Mouse (Mus musculus): ENCODE measurements around the gene Tnfrsf19. TPM values are rescaled to one million over a fixed set of nuclear protein-coding genes. Genes with fewer than 3 reads are reported as not detected.

The Tnfrsf19 gene
- 29.8 and 32.8 TPM in 2 replicates for polyA plus RNA-seq (2016; fragmentation: Nextera tagmentation; extraction: Ambion mirVana)

DNA sequence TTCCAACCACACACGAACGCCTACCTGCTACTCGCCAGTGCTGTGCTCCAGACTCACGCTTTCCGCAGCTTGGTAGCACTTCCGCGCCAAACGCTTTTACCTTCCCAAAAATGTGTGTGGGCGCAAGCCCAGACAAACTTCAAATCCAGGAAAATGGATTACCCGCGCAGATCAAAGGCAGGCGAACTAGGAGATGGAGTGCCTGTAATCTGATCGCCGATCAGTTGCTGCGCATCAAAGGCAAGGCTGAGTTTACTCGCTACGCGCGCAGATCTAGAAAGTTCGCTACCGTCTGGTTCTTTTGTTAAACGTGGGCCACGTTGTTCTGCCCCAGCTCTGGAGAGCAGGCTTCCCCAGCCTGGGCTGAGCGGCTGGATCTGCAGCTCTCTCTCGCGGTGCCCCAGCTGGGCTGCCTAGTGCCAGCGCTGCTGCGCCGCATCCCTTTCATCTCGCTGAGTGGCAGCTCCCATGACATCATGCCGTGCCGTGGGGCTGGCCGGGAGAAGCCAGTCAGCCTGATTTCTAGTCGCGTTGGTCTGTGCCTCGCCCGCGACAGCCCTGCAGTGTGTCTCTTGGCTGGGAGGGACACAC, at the start of gene Tnfrsf19:
Gene Tnfrsf19, minus strand, starts transcription at position 400 of the 591 bp plus-strand sequence.
- peak; percentile 95 for DNase-seq (ENCODE audit: low spot score)
- no peaks in the 10 kb centered on the region for H3K9me3 ChIP-seq
- peaks cover 4% of the 10 kb centered on the region; the same call in 1 of the 2 replicates for H3K27me3 ChIP-seq (ENCODE audit: insufficient read depth, poor library complexity, severe bottlenecking)
- under 1% methylated on average over 38 of the region's 38 CpGs for WGBS
- H3K4me3 ChIP-seq, result peak within 1 kb of the TSS; percentile 68
- peak within 1 kb of the TSS; percentile 93 for H3K27ac ChIP-seq
- peaks cover 24% of the 10 kb centered on the region for H3K4me1 ChIP-seq
- H3K36me3 ChIP-seq, result no peaks in the 10 kb centered on the region

DNA sequence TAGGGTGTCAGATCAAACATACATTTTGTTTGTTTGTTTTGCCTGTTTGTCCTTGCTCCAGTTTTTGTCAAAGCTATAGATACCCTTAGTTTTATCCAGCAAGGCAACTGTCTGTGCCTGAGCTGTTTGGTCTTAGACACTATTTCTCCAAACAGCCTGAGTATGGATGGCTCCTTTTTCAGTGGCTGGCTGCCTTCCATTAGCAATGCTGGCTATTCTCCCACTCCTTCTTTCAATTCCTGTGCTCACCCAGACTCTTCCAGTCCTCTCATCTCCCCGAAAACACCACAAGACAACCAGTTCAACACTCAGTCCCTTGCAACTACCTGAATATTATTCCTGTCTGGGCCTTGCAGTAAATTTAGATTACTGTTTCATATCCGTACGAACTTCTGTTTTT, 45.8 kb upstream of the Tnfrsf19 start:
- H3K27ac ChIP-seq, result no peak overlapping the region
- 0 out of 2 replicates have a peak, but pooled peaks cover 3% of the 10 kb centered on the region for H3K36me3 ChIP-seq
- no peak overlapping the region for H3K4me3 ChIP-seq
- H3K9me3 ChIP-seq, result no peaks in the 10 kb centered on the region
- WGBS, result 84% methylated on average over 3 of the region's 3 CpGs
- no peaks in the 10 kb centered on the region for H3K27me3 ChIP-seq (ENCODE audit: insufficient read depth, poor library complexity, severe bottlenecking)
- DNase-seq (ENCODE audit: low spot score), result no peak
- H3K4me1 ChIP-seq, result no peaks in the 10 kb centered on the region

DNA sequence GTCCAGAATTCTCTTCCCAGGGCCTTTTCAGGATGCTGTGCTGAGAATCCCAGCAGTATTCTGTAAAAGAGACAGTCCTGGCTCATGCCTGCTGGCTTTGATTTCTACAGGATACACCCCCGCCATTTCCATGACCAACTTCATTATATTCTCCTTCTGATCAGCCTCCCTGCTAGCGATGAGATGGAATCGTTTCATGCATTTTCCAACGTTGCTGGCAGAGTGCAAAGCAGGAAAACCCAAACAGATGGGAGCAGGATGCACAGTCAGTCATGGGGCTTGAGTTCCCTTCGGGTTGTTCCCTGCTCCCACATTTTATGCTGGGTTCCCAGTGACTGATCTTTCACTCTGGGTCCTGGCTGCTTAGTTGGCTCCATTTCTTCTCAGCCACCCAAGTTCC, 44.7 kb upstream of the Tnfrsf19 start:
- no peak overlapping the region for H3K4me3 ChIP-seq
- H3K36me3 ChIP-seq, result no peaks in the 10 kb centered on the region
- no peak overlapping the region for H3K27ac ChIP-seq
- H3K4me1 ChIP-seq, result no peaks in the 10 kb centered on the region
- DNase-seq (ENCODE audit: low spot score), result no peak
- H3K27me3 ChIP-seq (ENCODE audit: insufficient read depth, poor library complexity, severe bottlenecking), result no peaks in the 10 kb centered on the region
- WGBS, result 73% methylated on average over 5 of the region's 5 CpGs
- no peaks in the 10 kb centered on the region for H3K9me3 ChIP-seq

DNA sequence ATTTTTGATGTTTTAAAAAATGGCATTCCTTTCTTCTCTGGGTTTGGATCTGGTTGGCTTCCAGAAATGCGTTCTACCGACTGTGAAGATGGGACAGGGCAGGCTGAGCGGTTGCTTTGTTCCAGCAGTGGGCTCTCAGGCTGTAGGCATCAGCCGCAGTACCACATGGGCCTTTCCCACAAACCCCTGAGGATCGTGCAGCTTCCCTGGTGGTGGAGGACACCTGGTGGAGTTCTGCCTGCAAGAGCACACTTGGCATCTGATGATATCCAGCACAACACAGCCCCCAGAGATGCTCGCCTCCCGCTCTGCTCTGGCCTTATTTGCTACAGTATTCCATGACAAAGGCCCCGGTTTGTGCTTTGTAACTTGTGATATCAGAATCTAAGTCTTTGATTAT, 41.9 kb upstream of the Tnfrsf19 start:
- Histone ChIP-seq H3K27ac (no peak overlapping the region), H3K36me3 (no peaks in the 10 kb centered on the region), H3K4me3 (no peak overlapping the region), H3K27me3 (ENCODE audit: insufficient read depth, poor library complexity, severe bottlenecking) (no peaks in the 10 kb centered on the region), H3K4me1 (no peaks in the 10 kb centered on the region), H3K9me3 (no peaks in the 10 kb centered on the region)
- DNase-seq (ENCODE audit: low spot score), result no peak
- 64% methylated on average over 8 of the region's 8 CpGs for WGBS

DNA sequence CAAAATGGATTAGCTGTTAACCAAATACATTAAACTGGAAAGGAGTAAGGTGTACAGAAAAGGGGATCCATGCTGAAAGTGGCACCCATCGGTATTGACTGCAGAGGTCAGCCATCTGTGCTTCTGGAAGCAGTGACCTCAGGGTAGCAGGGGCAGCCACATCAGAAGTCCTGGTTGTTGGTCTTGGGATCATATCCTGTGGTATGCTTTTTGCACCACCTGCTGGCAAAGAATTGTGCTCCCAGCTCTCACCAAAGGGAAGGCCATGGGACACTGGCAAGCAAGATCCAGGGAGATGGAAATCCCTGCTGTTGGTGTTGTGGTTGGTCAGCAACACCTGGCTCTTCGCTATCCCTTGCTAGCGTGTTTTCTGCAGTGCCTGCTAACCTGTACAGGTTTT, 39.0 kb upstream of the Tnfrsf19 start:
- WGBS, result 56% methylated on average over 3 of the region's 3 CpGs
- Histone ChIP-seq H3K4me1 (peaks cover 6% of the 10 kb centered on the region; the same call in 1 of the 2 replicates), H3K36me3 (no peaks in the 10 kb centered on the region), H3K9me3 (no peaks in the 10 kb centered on the region), H3K27ac (no peak overlapping the region), H3K4me3 (no peak overlapping the region), H3K27me3 (ENCODE audit: insufficient read depth, poor library complexity, severe bottlenecking) (no peaks in the 10 kb centered on the region)
- no peak for DNase-seq (ENCODE audit: low spot score)

DNA sequence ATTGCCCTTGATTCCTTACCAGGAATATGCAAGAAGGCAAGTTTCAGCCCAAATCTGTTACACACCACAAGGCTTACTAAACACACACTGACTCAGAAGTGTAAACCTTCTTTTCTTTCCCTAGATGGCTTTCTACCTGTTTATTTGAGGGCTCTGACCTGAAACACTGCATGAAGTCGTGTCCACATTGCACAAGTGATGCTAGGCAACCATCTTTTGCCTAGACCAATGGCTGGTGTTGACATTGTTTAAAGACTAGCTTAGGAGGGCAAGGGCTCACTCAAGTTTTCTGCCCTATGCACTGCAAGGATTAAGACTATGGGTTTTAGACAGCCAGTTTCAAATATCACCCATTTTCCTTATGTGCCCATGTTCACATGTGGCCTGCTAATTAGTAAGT, 23.3 kb upstream of the Tnfrsf19 start:
- H3K4me1 ChIP-seq, result peaks cover 4% of the 10 kb centered on the region; the same call in 1 of the 2 replicates
- H3K9me3 ChIP-seq, result no peaks in the 10 kb centered on the region
- no peaks in the 10 kb centered on the region for H3K36me3 ChIP-seq
- peaks cover 7% of the 10 kb centered on the region; the same call in 1 of the 2 replicates for H3K27me3 ChIP-seq (ENCODE audit: insufficient read depth, poor library complexity, severe bottlenecking)
- no peak overlapping the region for H3K4me3 ChIP-seq
- WGBS, result 83% methylated on average over 1 of the region's 1 CpGs
- H3K27ac ChIP-seq, result no peak overlapping the region
- DNase-seq (ENCODE audit: low spot score), result no peak

DNA sequence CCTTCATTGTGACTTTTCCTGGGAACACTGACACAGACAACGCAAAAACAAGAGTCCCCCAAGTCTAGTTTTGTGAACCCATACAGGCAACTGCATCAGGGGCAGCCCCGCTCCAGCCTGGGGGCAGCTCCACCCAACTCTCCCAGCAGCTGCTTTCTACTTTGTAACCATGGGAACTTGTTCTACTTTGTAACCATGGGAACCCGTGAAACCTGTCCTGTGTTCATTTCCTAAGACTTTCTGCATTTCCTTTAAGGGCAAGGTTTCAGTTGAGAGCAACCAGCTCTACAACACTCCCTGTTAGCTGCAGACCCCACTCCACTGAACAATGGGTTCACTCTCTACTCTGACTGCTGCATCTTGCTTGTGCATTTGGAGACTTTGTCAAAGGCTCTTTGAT, 15.4 kb upstream of the Tnfrsf19 start:
- Histone ChIP-seq H3K27me3 (ENCODE audit: insufficient read depth, poor library complexity, severe bottlenecking) (peaks cover 8% of the 10 kb centered on the region; the same call in 1 of the 2 replicates), H3K4me3 (no peak overlapping the region), H3K4me1 (peaks cover 38% of the 10 kb centered on the region), H3K9me3 (no peaks in the 10 kb centered on the region), H3K36me3 (no peaks in the 10 kb centered on the region), H3K27ac (no peak overlapping the region)
- DNase-seq (ENCODE audit: low spot score), result no peak
- WGBS, result 48% methylated on average over 3 of the region's 3 CpGs

DNA sequence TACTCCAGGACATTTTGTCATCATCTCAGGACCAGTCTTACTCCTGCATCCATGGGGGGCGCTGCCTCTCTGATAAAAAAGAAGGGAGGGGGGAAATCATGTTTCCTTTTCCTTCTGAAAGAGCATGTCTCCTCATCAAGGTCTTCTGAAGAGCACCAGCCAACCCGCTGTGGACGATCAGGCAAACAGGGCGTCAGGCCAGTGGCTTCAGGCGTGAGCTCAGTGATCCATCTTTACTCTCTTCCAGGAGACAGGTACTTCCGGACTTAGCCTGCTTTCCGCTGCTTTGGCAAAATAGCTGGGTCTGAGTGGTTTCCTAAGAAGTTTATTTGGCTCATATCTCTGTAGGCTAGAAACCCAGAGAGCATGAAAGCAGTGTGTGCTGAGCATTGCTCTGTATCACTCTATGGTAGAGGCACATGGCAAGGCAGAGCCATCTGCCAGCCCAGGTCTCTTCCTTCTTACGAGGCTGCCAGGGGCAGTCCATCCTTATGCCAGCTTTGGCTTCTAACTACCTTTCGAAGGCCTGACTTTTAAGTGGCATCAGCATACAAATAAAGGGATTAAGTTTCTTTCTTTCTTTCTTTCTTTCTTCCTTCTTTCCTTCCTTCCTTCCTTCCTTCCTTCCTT, 13.1 kb upstream of the Tnfrsf19 start:
- H3K27ac ChIP-seq, result no peak overlapping the region
- H3K4me3 ChIP-seq, result no peak overlapping the region
- peaks cover 12% of the 10 kb centered on the region; the same call in 1 of the 2 replicates for H3K27me3 ChIP-seq (ENCODE audit: insufficient read depth, poor library complexity, severe bottlenecking)
- WGBS, result 82% methylated on average over 9 of the region's 9 CpGs
- H3K4me1 ChIP-seq, result peaks cover 59% of the 10 kb centered on the region
- no peaks in the 10 kb centered on the region for H3K36me3 ChIP-seq
- no peak for DNase-seq (ENCODE audit: low spot score)
- H3K9me3 ChIP-seq, result no peaks in the 10 kb centered on the region

DNA sequence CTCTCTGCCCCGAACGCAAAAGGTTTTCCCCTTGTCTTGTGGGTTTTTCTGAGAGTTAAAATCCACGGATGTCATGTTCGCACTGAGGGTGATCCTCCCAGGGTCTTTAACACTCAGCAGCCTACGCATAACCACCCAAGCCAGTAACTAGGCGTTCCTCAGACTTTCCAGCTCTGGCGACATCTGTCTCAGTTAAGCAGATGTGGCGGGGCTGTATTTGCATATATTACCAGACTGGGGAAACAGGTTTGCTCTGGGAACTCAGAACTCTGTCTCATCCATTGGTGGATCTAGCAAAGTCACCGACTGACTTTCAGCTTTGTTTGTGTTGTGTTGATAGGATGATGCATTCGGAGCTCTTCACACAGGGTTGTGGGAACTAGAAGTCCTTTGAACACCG, 10.7 kb upstream of the Tnfrsf19 start:
- WGBS, result 1% methylated on average over 11 of the region's 11 CpGs
- Histone ChIP-seq H3K4me1 (peaks cover 54% of the 10 kb centered on the region), H3K27ac (peak overlapping the region; percentile 72), H3K4me3 (peak overlapping the region; percentile 56), H3K9me3 (no peaks in the 10 kb centered on the region), H3K27me3 (ENCODE audit: insufficient read depth, poor library complexity, severe bottlenecking) (peaks cover 12% of the 10 kb centered on the region; the same call in 1 of the 2 replicates), H3K36me3 (no peaks in the 10 kb centered on the region)
- DNase-seq (ENCODE audit: low spot score), result no peak

DNA sequence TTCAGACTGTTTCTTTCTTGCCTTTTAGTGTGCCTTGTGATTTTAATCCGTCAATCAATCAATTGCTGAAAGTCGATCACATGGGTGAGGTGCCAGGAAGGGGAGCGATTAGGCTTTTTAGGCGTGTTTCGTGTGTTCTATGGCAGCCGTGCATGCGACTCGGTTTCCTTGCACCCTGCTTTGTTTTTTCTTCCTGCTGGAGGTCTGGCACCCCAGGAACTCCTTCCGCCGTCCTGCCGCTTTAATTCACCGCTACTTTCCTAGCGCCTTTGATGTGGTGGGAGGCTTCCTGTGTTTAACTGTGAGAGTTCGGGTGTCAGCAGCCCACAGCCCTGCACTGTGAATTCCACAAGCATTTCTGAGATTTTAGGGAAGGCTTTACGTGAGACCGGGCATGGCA, 10.2 kb upstream of the Tnfrsf19 start:
- under 1% methylated on average over 16 of the region's 16 CpGs for WGBS
- DNase-seq (ENCODE audit: low spot score), result peak; percentile 77
- H3K4me3 ChIP-seq, result peak overlapping the region; percentile 56
- no peaks in the 10 kb centered on the region for H3K9me3 ChIP-seq
- H3K27ac ChIP-seq, result peak overlapping the region; percentile 72
- H3K4me1 ChIP-seq, result peaks cover 52% of the 10 kb centered on the region
- H3K36me3 ChIP-seq, result no peaks in the 10 kb centered on the region
- peaks cover 12% of the 10 kb centered on the region; the same call in 1 of the 2 replicates for H3K27me3 ChIP-seq (ENCODE audit: insufficient read depth, poor library complexity, severe bottlenecking)

DNA sequence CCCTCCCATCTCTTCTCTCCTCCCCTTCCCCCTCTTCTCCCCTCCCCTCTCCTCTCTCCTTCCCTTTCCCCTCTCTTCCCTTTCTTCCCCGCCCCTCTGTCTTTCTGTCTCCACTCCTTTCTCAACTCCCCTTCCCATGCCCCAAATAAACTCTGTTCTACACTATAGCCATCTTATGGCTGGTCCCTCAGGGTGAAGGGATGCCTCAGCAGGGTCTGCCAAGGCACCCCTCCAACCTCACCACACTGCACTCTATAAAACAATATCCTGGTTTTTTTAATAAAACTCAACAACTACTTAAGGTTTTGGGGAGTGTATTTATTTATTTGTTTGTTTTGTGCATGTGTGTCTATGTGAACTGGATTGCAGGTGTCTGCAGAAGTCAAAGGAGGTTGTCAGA, 9.6 kb upstream of the Tnfrsf19 start:
- DNase-seq (ENCODE audit: low spot score), result no peak
- Histone ChIP-seq H3K4me1 (peaks cover 51% of the 10 kb centered on the region), H3K9me3 (no peaks in the 10 kb centered on the region), H3K27ac (peak overlapping the region; percentile 72; the same call in 1 of the 2 replicates), H3K36me3 (no peaks in the 10 kb centered on the region), H3K27me3 (ENCODE audit: insufficient read depth, poor library complexity, severe bottlenecking) (peaks cover 12% of the 10 kb centered on the region; the same call in 1 of the 2 replicates), H3K4me3 (peak overlapping the region; percentile 56)
- WGBS, result 75% methylated on average over 1 of the region's 1 CpGs

DNA sequence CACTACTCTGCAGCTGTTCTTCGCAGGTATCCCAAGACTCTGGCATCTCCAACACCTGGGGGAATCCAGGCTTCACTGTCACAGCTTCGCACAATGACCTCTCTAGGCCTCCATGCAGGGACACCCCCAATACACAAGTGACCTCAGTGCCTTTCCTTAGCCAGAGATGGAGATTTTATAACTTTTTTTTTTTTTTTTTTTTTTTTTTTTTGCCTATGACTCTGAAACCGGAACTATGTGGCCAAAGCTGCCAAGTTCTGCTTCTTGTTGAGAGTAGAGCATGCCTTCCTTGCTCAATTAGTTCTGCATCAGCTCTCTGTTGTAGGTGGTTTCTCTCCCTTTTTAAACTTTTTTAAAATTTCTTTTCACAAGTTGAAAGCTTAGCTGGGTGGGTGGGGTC, 5.9 kb upstream of the Tnfrsf19 start:
- WGBS, result 88% methylated on average over 3 of the region's 3 CpGs
- H3K27me3 ChIP-seq (ENCODE audit: insufficient read depth, poor library complexity, severe bottlenecking), result peaks cover 7% of the 10 kb centered on the region; the same call in 1 of the 2 replicates
- H3K36me3 ChIP-seq, result no peaks in the 10 kb centered on the region
- H3K27ac ChIP-seq, result no peak overlapping the region
- peaks cover 28% of the 10 kb centered on the region for H3K4me1 ChIP-seq
- no peaks in the 10 kb centered on the region for H3K9me3 ChIP-seq
- H3K4me3 ChIP-seq, result no peak overlapping the region
- DNase-seq (ENCODE audit: low spot score), result no peak

DNA sequence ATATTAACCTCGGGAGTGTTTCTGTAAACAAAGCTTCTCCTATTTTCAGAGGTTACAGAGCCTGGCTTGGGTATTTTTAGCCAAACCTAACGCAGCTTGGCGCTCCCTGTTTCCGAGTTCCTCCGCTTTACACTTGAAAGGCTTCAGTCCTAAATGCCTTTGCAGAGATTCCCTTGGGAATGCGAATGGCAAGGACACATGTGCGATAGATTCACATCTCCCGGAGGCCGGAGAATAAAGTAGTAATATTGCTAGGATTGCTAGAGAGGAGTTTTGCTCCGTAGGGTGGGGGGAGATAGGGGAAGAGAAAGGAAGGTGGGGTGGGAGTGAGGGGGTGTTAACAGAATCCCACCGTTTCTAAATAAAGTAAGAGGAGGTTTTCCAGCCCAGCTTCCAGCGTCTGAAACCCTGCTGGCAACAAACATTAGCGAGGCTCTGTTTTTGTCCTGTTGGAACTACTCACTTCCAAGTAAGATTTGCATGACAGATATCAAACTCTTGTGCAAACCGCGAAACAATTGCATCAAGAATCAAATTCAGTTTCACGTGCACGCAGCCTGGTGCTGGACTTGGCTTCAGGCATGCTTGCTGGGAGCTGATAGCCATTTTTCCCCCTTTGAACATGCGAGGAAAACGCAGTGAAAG, 722 bp downstream of the Tnfrsf19 start:
- no peak for DNase-seq (ENCODE audit: low spot score)
- under 1% methylated on average over 19 of the region's 19 CpGs for WGBS
- Histone ChIP-seq H3K9me3 (no peaks in the 10 kb centered on the region), H3K27me3 (ENCODE audit: insufficient read depth, poor library complexity, severe bottlenecking) (peaks cover 4% of the 10 kb centered on the region; the same call in 1 of the 2 replicates), H3K4me3 (peak overlapping the region; percentile 68), H3K4me1 (peaks cover 24% of the 10 kb centered on the region), H3K36me3 (no peaks in the 10 kb centered on the region), H3K27ac (peak overlapping the region; percentile 93)

Measured in heart, embryonic 10.5 days (tissue).